Mouse (Mus musculus): ENCODE measurements around the gene Crim1.

Crim1 gene

GRCm38 (mm10) chr17:78417381-78418281, 217.6 kb downstream of the Crim1 start, which contains the start of gene Fez2:
Gene Fez2 (minus strand): TSS chr17:78418152.
- peak; percentile 89 for DNase-seq (ENCODE audit: inconsistent ontology term)

GRCm38 (mm10) chr17:78419216-78419615, 219.2 kb downstream of the Crim1 start:
- no peak for DNase-seq (ENCODE audit: inconsistent ontology term)

- no peak for DNase-seq (ENCODE audit: inconsistent ontology term)
Observed at GRCm38 (mm10) chr17:78425026-78425425, 225.0 kb downstream of the Crim1 start.
